Mouse (Mus musculus) R1 (cell line): ENCODE data around the gene Crtc2.
"Not testable (repeated sequence)": the region's sequence is repeated elsewhere in the genome, so short reads cannot be mapped to it uniquely, and the experiment has no call there.

Source experiments
- DNase-seq: peaks from one replicate; pipeline ENCODE4 v3.0.0-alpha.2; 2018; ENCODE audit warnings: low read depth, low spot score

Crtc2 gene

DNA sequence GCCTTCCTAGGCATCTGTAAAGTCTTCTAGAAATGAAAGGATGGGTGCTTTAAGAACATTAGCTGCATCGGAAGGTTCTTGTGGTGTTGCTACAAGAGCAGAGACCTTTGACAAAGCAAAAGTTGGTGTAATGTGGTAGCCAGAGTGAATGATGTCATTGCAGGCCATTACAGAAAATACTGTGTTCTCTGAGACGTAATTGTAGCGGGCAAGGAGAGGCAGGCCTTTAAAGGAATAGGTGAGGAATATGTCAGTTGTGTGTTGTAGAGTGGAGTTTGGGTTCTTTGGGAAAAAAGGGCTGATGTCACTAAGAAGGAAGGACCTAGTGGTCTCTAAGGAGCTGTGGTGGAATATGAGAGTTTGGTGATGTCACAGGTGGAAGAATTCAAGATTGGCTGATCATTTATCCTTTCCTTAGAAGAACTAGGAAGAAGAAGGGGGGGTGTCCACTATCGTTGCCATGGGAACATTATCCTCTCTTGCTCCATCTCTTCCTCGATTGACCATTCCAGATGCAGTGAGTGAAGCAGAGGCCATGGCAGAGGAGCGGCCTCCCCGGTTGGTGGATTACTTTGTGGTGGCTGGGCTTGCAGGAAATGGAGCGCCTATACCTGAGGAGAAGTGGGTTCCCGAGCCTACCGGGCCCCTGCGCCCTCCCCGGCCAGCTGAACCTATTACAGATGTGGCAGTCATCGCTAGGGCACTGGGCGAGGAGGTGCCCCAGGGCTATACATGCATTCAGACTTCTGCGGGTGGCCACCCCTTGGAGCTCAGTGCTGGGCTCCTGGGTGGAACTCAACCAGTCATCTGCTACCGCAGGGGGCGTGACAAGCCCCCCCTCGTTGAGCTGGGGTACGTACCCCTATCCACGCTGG, 13.2 kb downstream of the Crtc2 start:
- no peak for DNase-seq

DNA sequence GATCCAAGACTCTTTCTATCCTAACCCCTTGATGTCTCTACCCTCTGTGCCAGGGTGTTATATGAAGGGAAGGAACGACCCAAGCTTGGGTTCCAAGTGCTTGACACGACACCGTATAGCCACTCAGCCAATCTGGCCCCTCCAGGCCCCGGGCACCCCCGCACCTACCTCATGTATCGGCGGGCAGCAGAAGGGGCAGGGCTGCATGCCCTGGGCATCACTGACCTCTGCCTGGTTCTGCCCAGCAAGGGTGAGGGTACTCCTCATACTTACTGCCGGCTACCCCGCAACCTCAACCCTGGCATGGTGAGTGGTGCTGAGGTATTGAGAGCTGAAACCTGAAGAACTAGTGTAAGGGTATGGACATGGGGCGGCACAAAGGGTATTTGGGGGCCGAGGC, 14.2 kb downstream of the Crtc2 start:
- DNase-seq = no peak

DNA sequence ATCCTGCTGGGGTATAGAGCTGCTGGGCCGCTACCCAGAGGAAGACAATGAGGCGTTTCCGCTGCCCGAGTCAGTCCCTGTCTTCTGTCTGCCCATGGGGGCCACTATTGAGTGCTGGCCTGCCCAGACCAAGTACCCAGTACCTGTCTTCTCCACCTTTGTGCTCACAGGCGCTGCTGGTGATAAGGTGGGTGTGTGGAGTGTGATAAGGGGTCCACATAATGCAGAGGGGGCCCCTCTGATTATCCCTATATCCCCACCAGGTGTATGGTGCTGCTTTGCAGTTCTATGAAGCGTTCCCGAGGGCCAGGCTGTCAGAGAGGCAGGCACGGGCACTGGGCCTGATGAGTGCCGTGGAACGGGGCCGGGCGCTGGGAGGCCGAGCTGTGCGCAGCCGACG, 15.0 kb downstream of the Crtc2 start:
- no peak for DNase-seq

DNA sequence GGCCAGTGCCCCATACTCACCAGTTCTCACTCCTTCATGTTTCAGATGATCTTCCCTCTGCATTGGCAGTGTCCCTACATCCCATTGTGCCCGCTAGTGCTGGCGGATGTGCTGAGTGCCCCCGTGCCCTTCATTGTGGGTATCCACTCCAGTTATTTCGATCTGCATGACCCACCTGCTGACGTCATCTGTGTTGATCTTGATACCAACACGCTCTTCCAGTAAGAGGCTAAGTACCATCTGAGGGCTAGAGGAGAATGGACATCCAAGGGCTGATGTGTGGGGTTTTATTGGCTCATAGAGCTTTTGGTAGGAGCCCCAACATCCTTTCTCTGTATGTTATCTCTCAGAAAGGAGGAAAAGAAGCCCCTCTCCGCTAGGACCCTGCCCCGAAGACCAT, 16.8 kb downstream of the Crtc2 start:
- DNase-seq = no peak

DNA sequence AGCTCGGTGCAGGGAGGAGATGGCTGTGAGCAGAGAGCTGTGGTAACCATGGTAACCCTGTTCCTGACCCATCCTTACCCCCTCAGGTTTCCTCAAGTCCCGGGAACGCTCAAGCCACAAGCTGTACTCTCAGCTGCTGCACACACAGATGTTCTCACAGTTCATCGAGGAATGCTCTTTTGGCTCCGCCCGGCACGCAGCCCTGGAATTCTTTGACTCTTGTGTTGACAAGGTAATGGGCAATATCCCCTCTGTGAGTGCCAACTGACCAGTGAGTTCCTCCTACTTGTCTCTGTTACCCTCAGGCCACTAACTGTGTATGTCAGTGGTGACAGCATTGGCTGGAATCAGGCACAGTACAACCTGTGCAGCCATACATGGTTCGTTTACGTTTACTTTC, 18.2 kb downstream of the Crtc2 start:
- DNase-seq = peak; percentile 67

DNA sequence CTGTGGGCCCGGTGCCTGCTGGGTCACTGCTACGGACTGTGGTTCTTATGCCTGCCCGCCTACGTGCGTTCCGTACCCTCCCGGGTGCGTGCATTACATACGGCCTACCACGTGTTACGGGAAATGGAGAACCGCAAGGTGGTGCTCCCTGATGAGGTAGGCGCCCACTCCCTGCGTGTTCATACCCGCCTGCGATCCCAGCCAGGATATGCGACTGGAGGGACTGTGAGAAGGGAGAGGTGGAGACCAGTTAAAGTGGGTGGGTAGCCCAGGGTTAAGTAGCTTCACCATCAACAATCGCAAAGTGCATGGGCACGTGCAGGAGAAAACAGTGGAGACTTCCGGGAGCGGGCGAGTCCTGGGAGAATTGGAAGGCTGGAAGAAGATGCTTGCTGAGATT, 19.9 kb downstream of the Crtc2 start:
- DNase-seq = peak; percentile 52

DNA sequence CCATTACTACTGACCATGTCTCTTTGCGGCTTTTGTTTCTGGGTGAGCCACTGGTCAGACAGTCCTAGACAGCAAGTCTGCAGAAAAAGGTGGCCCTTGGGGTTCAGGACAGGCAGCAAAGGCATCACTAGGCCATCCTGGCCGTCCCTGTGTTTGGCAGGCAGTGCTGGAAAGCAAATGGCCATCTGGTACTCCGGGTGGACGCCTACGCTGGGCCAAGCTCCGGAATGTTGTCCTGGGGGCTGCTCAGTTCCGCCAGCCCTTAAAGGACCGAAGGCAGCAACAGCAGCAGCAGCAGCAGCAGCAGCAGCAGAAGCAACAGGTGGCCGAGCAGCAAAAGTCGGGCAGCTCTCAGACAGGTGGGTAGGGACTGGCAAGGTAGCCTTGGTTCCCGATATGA, 21.3 kb downstream of the Crtc2 start:
- no peak for DNase-seq

DNA sequence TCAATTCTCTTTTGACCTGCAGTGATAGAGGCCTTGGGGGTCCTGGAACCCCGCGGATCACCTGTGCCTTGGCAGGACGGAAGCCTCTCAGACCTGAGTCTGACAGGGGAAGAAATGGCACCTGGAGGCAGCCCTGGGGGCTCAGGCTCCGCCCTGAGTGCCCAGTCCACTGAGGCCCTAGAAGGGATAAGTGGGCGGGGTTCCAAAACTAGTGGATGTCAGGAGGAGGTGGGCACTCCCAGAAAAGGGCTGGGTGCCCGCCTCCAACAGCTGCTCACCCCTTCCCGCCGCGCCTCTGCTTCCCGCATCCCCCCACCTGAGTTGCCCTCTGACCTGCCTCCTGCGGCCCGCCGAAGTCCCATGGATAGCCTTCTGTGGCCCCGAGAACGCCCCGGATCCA, 22.9 kb downstream of the Crtc2 start:
- DNase-seq = peak; percentile 31

DNA sequence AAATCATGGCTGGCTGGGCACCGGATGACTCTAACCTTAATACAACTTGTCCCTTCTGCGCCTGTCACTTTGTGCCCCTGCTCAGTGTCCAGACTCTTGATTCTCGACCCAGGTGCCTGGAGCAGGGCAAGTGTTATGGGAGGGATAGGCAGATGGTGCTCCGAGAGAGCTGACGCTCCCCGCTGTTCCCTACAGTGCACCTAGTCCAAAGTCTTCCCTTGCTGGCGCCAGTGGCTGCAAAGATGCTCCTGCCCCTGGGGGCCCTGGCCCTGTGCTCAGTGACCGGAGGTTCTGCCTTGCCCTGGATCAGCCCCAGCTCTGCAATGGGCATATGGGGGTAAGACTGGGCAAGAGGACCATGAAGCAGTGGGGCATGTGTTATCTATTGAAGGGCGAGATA, 23.8 kb downstream of the Crtc2 start:
- no peak for DNase-seq

DNA sequence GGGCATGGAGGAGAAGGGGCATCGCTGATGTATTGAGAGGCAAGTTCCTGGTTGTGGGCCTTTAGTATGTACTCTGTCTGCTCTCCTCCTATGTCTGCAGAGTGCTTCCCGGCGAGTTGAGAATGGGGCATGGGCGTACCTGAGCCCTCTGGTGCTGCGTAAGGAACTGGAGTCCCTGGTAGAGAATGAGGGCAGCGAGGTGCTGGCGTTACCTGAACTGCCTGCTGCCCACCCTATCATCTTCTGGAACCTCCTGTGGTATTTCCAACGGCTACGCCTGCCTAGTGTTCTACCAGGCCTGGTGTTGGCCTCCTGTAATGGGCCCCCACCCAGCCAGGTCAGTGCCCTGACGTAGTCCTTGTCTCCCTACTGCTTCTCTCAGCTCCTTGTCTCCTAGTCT, 24.2 kb downstream of the Crtc2 start:
- no peak for DNase-seq

DNA sequence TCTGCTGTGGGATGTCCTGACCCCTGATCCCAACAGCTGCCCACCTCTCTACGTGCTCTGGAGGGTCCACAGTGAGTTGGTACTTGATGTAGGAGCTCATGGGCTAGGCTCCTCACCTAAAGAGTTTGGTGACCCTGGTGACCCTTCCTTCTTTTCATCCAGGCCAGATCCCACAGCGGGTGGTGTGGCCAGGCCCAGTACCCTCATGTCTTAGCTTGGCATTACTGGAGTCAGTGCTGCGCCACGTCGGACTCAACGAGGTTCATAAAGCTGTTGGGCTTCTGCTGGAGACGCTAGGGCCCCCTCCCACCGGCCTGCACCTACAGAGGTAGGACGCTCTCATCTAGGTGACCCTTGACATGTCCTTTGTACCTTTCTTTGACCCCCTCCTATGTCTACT, 25.3 kb downstream of the Crtc2 start:
- no peak for DNase-seq

DNA sequence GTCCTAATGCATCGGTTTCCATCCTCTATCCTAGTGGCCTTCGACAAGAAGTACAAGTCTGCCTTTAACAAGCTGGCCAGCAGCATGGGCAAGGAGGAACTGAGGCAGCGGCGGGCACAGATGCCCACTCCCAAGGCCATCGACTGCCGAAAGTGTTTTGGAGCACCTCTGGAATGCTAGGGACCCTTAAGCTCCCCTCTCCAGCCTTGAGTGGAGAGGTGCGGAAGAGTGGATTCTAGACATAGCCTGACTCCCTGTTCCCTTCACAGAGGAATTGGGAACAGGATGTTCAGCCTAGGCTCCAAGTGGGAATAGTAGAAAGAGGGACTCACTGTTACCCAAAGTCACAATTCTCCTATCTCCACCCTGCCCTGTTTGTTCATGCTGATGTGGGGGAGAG, 25.8 kb downstream of the Crtc2 start:
- DNase-seq = no peak

DNA sequence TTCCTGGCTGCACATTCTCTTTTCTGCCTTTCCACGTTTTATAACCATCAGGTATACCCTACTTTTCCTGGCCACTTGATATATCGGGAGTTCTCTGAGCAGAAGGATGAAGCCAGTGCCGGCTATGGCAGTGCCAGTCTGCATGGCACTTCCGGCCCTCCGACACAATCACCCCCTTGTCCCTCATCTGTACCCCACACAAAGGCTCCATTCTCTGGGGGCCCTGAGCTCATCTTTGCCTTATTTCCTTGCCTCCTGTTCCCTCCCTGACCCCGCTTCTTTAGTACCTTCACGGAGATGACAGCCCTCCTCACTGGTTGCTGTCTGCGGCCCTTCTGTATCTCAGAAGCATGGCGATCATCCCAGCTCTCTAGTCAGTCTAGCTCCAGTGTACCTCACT, 26.7 kb downstream of the Crtc2 start:
- DNase-seq = no peak

DNA sequence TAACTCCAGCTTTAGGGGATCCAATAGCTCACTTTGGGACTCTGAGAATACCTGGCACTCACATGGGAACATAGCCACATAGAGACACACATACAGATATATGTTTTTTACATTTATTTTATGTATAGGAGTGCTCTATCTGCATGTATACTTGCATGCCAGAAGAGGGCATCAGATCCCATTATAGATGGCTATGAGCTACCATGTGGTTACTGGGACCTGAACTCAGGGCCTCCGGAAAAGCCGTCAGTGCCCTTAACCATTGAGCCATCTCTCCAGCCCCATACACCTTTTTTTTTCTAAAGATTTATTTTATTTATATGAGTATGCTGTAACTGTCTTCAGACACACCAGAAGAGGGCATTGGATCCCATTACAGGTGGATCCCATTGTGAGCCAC, 30.2 kb downstream of the Crtc2 start:
- DNase-seq = no peak

DNA sequence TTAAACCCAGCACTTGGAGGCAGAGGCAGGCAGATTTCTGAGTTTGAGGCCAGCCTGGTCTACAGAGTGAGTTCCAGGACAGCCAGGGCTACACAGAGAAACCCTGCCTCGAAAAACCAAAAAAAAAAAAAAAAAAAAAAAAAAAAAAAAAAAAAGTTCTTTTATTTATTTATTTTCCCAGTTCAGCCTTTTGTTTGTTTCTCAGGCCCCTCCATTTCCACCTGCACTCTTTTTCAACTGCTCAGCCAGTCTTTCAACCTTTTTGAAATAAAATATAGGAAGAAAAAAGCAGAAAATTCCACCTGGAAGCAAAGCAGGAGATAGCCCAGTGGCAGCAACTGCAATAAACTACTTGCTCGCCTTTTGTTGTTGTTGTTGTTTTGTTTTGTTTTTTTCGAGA, 35.4 kb downstream of the Crtc2 start:
- not testable (repeated sequence) for DNase-seq

DNA sequence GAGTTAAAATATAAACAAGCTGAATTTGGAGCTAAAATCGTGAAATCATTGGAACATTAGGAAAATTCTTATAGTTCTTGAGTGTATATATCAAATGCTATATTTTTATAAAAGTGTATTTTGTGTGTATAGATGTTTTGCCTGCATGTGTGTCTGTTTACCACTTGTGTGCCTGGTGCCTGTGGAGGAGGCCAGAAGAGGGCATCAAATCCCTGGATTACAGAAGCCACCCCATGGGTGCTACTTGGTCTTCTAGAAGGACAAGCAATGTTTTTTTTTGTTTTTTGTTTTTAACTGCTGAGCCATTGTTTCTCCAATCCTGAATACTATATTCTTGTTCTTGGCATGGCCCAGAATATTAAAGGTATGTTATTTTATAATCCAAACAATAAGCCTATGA, 36.6 kb downstream of the Crtc2 start:
- DNase-seq = no peak

DNA sequence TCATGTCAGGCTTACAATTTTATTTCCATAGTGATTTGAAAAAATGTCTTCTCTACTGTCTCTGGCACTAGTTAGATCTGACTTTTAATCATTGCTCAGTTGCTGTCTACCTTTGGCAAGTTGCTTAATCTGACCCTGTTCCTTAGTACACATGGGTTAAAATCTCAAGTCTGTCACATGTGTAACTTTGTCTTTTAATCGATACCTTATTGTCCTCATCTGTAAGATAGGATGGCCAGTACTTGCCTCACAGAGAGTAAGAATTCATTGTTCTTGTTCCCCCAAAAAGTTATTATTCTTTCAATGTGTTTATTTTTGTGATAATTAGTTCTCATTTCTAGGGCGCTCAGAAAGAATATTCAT, 38.0 kb downstream of the Crtc2 start:
- DNase-seq = no peak

DNA sequence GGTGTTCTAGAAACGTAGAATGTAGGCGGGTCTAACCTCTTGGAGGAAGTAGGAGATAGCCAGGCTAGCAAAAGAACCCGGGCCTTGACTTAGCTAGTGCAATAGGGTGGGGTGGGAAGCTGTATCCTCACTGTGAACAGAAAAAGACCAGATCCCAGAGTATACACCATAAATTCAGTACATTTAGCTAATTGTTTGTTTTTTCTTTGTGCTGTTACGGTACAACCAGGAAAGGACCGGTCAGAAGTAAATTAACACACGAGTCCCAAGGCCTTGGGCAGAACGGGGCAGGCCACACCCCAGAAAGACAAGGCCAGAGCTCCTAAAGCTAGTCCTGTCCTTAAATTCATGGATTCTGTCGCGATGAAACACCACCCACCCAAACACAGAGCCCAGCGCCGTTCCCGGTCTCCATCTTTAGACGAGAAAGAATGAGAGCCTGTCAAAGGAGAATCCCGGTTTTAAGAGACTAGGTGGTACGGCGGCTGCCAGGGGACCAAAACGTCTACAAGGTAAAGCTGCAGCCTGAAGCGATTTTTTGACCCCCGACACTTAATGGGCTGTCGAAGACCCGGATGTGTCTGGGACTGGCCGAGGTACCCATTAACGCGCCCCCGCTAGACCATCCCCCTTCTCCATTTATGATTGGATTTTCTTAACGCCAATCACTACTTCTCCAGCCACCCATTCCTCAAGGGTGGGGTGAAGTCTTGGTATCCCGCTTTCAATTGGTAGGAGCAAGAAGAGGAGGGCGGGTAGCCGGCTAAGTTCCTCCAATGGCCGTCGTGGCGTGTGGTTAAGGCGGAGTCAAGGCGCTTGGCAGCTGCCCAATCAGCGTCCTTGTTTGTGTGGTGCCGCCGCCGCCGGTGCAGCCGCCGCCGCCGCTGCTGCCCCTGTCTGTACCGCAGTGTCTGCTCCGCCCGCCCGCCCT, 38.6 kb downstream of the Crtc2 start, which contains the start of gene Gatad2b:
Gene Gatad2b, plus strand, starts transcription at position 834 of the 931 bp plus-strand sequence.
- DNase-seq = peak; percentile 100

DNA sequence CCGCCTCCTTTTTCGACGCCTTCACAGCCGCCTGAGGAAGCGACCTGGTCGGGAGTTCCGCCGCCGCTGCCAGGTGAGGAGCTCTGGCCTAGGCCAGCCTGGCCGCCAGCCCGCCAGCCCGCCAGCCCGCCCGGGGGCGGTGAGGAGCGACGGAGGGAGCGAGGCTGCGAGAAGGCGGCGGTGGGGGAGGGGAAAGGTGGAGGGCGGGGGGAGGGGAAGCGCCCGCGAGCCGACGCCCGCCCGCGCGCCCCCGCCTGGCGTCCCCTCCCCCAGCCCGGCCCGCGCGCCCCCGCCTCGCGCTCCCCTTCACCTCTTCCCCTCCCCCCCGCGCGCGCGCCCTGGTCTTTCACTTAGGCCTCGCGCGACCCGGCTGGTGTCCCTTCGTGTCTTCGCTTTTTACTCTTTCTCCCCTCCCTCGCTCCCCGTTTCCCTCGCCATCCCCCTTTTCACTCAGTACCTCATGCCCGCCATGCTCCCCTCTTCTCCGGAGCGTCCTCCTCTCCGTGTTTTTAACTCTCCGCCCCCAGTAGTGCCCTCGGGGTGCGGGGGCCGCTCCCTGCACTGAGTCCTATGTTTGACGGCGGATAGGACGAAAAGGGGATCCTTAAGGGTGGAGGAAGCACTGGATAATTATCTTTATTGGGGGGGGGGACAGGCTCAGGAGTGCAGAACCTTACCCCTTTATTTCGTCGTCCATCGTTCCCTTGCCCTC, 39.5 kb downstream of the Crtc2 start:
- DNase-seq = peak; percentile 83

DNA sequence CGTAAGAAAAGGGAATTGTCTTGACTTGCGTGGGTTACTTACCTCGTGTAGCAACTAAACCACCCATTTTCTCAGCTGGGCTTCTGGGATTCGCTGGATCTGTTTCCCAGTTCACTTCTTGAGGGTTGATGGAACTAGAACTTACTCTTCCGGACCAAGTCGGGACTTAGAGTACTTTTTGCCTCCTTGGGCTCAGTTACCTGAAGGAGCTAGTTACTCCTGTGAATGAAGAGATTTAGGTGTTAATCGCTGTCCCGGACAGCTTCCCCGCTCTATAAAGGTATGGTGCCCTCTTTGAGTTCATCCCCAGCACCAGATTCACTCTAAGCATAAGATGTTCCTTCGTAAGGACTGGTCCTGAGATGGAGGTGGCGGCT, 40.1 kb downstream of the Crtc2 start:
- DNase-seq = peak; percentile 48

DNA sequence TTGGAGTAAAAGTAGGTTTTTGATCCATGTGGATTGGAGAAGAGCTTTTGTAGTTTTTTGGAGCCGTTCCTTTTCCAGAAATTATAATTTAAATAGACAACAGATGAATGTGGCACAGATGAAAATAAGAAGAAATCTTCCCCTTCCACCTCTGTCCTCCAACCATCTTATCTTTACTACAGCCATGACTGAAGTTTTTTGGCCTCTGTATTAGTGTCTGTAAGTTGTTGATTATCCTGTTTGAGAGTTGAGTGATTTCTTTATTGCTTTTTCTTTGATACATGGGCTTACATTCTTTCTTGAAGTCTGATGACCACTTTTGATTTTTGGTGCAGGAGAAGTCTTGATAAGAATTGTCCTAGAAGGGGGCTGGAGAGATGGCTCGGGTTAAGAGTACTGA, 40.7 kb downstream of the Crtc2 start:
- no peak for DNase-seq

DNA sequence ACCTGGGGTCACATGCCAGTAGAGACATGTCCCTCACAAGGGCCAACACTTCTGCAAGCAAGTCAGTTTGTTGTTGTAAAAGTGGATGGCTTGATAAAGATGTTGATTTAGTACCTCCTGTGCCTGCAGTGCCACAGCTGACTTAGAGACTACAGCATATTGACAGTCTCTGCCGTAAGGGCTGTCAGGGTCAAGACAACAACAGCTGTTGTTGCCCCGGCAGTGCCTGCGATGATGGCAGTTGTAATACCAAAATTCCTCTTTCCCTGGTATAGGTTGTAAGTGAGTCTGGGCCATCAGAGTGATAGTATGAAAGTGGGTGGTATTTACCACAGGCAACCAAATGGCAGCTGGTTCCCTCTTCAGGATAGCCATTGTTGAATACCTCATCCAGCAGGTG, 51.8 kb downstream of the Crtc2 start:
- no peak for DNase-seq
